Mouse (Mus musculus) monocyte, adult 2 months (primary cell): Measurements from ENCODE around the gene Olfr279.
"Not testable (repeated sequence)": the region's sequence is repeated elsewhere in the genome, so short reads cannot be mapped to it uniquely, and the experiment has no call there.

ENCODE experiments used
- DNase-seq, 2 experiments: peaks; one replicate each; pipeline ENCODE4 v3.0.0; 2022; ENCODE audit warnings: low spot score in 2 of 2, low read depth in 1 of 2

Gene Olfr279

DNA sequence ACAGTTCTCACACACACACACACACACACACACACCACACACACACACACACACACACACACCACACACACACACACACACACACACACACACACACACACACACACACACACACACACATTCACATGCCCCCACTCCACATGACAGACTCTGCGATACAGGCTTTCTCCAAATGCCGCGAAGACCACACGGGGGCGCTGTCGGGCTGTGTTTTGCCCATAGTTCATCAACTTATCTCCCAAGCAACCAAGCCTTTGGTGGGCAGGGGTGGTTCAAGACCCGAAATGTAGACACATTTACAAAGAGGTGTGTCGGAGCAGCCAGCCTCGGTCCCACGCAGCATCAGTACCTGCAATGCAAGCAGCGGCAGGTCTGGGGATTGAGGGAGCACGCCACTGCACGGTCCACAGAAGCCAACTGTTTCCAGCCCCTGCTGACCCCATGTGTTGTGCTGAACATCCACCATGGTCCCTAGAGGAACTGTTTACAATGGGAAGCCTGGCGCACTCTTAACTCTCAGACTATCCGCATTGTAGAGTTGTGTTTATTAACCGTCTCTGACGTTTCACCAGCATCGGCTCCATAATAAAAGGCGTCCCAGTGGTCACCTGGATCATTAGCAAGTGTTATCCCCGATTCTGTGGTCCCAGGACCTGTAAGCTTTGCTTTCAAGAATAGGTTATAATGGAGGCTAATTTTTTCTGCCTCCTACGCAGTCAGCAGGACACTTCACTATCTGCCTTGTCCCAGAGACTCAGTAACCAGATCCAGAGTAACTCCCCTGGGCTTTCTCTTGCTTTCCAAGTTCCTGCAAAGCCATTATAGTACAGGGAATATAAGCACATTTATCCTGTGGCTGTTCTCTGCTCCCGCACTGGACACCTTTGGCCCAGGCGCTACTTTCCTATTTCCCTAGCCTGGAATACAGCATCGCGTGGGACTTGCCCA, 18.5 kb downstream of the Olfr279 start:
- peak; percentile 26 to 69 for DNase-seq

DNA sequence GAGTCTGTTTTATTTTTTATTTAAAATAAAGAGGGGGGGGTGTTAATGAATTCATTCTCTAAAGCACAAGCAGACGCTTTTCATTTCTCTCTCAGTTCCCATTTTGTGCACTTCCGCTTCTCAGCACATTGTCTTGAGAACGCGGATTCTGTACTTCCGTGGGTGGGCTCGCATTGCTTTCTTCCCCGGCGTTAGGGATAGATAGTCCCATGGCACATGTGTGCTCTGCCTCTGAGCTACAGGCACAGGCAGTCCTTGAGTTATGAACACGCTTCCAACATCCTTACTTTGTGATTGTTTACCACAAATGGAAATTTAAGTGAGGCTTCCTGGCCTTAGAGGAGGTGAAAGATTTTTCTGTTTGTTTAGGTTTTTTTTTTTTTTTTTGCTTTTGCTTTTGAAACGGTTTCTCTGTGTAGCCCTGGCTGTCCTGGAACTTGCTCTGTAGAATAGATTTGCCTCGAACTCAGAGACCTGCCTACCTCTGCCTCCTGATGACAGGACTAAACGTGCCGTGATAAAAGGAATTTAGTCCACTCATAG, 19.3 kb downstream of the Olfr279 start:
- peak; percentile 40 to 46 for DNase-seq

DNA sequence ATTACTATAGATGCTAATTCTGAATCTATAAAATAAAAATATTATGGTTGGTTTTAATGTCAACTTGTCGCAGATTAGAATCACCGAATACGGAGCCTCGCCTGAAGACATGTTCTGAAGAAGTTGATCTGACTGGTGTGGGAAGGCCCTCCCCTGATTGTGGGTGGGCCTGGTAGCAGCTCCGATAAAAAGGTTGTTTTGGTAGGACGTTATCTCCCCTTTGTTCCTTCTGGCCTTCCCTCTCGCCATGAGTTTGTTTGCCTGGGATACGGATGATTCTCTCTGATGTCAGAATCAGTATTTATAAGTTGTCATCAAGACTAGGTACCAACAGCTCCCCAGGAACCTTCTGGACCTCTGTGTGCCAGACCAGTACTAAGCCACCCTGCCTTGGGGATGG, 20.0 kb downstream of the Olfr279 start:
- DNase-seq, result no peak

DNA sequence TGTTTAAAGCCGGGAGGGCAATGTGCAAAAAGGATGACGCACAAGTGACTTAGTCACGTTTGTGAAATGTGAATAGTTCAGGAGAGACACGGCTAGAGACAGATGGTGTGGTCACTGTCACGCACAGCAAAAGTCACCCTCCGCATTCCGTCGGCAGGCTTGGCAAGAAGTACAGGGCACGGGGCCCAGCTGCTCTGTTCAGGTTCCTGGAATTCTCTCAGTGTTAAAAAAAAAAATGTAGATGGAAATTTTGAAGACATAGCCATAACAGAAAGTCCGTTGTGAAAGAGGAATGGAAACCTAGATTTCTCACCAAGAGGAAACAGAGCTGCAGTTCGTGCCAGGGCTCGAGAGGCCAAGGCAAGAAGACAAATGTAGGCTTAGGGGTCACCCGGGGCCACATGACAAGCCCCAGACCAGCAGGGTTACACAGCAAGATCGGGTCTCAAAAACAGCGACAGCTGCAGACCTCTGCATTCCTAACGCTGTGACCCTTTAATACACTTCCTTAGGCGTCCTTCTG, 20.7 kb downstream of the Olfr279 start:
- peak; percentile 27 to 58 for DNase-seq

DNA sequence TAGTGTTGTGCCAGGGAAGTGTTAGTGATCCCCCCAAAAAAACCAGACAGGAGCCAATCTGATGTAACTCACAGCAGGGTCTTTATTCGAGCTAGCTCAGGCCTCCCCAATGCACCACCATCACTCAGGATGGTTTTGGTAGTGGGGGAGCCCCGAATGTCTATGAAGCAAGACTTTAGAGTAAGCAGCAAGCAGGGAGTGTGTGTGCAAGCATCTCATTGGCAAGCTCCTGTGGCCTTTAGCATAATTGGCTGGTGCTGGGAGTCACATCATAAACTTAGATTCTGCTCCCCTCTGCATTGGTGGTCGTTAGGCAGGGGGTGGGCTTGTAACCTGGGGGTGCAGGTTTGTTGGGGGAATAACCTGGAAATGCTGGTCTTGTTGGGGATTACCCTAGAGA, 21.5 kb downstream of the Olfr279 start:
- DNase-seq, result not testable (repeated sequence)

DNA sequence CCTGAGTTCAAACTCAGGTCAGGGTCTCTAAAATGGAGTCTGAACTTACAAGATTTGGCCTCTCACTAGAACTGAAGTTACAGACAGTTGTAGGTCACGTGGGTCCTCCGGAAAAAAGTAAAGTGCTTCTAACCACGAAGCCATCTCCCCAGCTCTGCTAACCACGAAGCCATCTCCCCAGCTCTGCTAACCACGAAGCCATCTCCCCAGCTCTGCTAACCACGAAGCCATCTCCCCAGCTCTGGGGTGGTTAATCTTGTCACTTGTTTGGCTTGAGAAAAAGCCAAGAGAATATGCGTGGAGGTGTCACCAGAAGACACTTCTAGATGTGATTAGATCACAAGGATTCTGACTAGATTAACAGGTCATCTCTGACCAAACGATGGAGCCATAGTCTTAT, 21.9 kb downstream of the Olfr279 start:
- DNase-seq, result no peak

DNA sequence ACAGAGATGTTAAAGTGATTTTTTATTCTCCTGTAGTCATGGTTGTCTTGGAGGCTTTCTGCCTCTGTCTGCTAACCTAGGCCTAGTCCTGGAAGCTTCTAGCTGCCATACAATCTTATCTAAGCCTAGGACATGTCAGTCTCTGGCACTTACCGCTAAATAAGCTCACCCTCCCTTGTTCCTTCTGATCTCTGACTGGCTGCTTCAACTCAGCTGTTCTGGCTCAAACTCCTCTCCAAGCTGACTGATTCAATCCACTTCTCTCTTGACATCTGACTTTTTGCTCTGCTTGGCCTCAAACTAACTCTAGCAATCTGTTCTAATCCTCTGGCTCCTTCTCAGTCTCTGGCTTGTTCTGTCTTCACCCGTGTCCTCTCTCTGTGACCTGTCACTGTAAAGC, 22.6 kb downstream of the Olfr279 start:
- DNase-seq, result not testable (repeated sequence)

DNA sequence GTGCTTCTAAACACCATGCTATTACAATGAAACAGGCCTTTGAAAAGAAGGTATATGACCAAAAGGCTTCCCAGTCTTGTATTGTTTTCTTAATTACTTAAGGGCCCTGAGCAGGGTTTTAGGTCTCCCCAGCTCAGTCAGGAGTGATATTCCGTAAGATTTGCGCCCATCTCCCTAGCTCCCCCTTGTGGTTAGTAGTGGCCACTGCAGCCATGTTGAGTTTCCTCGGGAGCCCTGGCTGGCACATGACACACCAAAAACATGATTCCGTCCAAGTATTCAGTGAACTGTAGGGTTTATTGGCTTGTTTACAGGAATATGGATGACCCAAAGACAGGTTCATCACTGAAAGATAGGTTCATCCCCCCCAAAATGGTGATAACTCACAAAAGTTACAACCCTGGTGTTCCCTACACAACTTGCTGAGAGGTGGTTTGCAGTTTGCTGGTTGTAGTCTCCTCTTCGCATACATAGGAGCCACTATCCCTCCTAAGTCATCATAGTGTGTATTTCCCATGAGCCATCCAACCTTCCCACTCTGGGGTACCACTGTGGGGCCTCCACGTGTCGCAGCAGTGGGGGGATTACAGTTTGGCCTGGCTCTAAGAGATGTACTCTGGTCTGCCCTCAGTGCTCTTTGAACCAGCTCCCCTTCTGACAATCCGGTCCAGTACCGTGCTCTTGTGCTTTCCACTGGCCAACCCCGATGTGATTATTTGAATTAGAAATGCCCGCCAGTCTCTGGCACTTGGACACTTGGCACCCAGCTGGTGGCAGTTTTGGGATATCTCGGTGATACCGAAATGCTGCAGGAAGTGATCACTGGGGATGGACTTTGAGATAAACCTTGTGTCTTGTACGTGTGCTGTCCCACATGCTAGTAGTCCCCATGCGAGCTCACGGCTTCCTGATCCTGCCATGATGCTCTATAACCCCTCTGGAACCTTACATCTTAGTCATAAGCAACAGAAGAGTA, 25.5 kb downstream of the Olfr279 start:
- DNase-seq, result peak; percentile 33 to 64

DNA sequence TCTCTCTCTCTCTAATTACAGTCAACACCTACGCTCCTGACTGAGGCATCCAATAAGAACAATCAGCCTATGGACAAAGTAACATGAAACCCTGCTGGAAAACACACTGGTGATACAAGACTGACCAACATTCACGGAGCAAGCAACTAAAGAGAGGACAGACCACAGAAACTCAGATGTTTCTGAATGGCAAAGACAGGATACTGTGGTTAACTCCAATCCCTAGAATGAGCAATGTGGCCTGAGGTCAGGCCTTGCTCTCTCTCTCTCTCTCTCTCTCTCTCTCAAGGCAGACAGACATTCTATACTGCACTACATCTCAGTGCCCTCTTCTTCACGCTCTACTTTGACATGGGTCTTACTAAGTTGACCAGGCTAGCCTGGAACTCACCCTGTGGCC, 29.0 kb downstream of the Olfr279 start:
- no peak for DNase-seq

DNA sequence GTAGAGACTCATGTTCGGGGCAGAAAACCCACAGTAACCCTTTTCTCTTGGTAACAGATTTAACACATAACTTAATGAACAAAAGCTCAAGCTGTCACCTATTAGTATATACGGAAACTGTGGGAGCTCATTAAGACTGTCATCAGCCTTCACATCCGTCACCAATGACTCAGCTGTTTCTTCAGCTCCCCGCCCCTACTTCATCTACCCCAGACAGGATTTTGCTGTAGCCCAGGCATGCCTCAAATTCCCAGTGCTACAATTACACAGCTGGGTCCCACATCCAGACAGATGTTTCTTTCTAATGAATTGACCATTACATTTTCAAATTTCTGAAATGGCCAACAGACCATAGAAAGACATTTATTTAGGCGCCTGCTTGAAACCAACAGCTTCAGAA, 33.9 kb downstream of the Olfr279 start:
- no peak for DNase-seq

DNA sequence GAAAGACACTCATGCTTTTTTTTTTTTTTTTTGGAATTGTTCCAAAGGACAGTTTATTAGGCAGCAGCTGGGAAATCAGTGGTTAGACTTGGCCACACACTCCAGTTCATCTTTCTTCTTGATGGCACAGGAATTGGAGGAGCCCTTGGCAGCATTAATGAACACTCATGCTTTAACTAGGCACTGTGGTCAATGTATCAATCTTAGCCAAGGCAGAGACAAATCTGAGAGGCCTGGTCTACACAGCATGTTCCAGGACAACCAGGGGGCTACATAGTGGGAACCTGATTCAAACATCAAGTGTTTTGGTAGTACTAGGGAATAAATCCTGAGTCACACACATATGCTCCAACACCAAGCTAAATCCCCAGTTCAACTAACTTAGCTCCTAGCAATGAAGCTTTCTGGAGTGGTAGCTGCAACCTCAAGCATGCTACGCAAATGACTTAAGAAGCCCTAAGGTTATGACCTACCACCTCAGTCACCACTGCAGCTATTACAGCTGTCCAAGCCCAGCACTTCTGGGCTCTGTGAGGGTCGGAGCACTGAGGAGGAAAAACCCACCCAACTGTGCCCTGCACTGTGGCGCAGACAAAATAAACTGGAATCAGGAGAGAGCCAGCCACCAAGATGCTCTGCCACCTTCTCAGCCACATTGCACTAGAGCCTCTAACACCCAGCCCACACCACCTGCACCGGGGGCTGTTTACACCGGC, 35.0 kb downstream of the Olfr279 start:
- DNase-seq, result no peak

DNA sequence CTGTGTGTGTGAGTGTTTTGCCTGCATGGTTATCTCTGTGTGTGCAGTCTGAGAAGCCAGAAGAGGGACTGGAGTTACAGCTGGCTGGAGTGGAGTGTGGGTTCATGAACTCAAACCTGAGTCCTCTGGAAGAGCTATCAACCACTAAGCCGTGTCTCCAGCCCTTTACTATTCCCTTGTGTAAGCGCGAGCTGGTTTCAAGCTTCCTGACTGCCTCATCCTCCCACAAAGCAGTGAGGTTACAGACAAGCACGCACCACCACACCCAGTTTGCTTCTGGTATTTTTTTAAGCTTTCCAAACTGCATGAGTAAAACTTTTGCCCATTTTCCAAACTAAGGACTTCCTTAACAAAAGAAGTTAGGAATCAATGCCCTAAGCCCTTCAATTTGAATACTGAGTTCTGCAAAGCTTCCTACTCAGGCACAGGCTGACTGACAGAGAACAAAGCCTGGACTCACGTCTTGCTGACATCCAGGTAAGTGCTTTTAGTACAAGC, 35.9 kb downstream of the Olfr279 start:
- DNase-seq, result no peak

DNA sequence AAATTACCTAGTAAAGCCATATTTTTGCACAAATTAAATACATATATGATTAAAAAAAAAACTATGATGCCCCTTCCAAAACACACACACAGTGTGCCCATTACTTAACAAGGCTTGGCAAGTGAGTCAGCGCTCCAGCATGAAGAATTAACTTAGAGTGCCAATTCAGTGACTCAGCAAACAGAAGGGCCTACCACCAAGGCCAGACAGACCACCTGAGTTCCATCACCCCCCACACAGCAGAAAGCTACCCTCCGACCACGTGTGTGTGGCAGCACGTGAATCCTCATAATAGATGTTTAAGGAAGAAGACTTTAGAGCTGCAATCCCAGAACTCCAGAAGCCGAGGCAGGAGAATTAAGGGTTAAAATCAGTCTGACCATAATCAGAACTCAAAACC, 40.1 kb downstream of the Olfr279 start:
- DNase-seq, result no peak

DNA sequence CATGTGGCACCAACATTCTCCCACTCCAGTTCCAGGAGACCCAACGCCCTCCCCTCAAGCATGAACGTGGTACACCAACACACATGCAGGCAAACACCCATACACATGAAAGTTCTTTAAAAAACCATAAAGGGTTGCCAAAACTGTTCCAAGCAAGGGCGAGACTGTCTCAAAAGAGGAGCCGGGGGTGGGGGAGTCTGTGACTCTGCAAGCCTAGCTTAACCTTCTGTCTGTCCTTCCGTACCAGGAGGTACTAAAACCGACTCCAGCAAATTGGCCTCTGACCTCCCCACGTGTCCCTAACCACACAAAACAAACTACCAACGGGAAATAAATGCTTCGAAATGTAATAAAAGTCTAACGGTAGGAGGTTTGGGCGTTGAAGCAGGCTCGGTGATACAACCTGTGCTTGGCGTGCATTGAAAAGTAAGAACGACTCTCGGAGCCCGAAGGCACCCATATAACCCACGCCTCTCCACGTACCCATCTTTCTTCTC, 40.9 kb downstream of the Olfr279 start:
- no peak for DNase-seq

DNA sequence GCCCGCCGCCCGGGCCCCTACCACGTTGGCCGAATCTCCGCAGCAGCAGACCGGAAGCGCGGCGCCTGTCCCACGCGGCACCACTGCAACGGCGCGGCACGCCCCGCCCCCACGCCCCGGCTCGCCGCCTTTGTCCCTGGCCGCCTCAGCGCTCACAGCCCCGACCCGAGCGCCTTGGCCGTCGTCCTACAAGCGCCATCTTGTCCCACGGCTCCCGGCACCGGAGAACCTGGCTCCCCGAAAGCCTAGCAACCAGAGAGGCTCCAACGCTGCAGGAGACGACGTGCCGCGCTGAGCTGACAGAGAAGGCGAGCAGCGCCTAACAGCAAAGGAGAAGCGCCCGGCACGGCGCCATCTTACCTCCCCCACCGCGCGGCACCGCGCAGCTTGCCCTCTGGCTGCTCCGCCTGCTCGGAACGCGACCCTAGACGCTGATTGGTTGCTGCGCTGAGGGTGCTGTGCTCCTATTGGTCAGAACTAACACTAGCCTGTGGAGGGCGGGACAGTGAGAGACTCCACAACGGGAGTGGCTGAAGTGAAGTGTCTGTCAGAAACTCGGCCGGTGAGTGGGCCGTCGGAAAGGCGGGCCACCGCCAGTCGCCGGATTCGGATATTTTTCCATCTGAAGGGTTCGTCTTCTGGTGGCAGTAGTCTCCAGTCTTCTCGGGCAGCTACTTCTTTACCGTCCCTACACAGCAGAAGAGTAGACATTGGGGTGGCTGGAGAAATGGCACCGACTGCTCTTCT, 41.9 kb downstream of the Olfr279 start, which contains the start of gene Kansl2:
Gene Kansl2, minus strand, starts transcription at position 384 of the 747 bp plus-strand sequence.
- DNase-seq, result peak; percentile 94 to 96

DNA sequence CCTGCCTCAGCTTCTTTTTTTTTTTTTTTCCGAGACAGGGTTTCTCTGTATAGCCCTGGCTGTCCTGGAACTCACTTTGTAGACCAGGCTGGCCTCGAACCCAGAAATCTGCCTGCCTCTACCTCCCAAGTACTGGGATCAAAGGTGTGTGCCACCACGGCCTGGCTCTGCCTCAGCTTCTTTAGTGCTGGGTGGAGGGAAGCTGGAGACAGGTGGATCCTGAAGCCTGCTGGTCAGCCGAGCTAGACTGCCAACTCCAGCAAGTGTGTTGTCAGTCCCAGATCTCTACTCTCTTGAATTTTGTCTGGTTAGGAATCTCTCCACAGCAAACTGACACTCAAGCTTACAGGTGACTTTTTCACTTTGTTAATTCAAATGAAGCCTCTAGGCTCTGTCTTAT, 43.7 kb downstream of the Olfr279 start:
- DNase-seq, result no peak

DNA sequence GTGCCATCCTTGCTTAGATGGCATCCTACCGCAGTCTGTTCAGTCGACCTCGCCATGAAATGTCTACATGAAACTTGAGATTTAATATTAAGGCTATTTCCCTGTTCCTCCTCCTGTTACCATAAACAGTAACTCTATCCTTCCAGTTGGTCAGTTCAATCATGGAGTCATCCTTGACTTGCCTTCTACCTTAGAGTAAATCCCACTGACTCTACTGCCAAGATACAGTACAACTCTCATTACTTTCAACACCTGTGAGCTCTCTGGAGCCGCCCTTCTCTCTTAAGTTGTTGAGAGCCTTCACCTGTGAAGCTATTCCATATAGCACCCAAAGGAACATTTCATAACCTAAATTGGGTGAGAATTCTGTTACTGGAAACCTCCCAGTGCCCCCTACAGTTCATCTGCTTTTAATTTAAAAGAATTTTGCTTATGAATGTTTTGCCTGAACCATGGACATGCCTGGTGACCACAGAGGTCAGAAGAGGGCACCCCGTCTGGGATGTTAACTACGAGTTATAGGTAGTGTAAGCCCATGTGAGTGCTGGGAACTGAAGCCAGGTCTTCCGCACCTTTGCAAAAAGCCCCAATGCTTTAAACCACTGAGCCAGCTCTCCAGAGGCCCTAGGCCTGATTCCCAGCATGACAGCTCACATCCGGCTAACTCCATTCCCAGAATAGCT, 44.8 kb downstream of the Olfr279 start:
- no peak for DNase-seq

DNA sequence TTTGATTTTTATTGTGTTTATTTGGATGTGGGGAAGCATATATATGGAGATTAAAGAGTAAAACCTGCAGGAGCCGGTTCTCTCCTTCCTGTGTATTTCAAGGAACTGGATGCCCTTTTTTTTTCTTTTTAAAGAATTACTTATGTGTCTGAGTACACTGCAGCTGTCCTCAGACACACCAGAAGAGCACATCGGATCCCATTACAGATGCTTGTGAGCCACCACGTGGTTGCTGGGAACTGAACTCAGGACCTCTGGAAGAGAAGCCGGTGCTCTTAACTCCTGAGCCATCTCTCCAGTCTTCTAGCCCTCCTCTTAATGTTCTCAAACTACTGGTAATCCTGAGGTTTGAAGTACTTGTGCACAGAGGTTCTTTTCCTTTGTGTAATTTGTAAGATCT, 45.7 kb downstream of the Olfr279 start:
- no peak for DNase-seq

DNA sequence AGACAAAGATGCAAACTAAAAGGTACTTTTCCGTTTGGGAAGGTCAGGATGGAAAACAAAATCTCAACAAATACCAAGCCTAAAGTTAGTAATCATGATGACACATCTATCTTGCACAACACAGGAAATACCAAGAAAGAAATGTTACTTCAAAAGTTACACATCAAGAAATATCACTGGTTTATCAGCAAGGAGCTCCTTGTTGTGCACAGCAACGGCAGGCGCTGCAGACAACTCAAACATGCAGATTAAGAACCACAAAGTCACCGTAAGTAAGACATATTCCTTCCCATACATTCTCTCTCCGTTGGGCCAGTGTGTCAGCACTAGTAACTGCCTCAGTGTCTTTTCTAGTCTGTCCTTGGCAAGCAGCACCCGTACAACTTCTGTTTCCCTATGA, 48.9 kb downstream of the Olfr279 start:
- DNase-seq, result no peak
